Mouse (Mus musculus) hindbrain, postnatal 0 days (tissue): Measurements from ENCODE around the gene Gpm6b. TPM values are rescaled to one million over a fixed set of nuclear protein-coding genes. Genes with fewer than 3 reads are reported as not detected.

Source experiments
- ATAC-seq: fragments of 200-750 bp; cut with Nextera tagmentation; 2 replicates; pipeline ENCODE4 v1.8.0; 2017; ENCODE audit warnings: mild to moderate bottlenecking, moderate TSS enrichment, moderate library complexity
- DNase-seq: peaks from one replicate; pipeline ENCODE4 v3.0.0-alpha.2; 2015; ENCODE audit warnings: low spot score
- H3K27ac ChIP-seq: fragments of 300-500 bp; sonication (generic); 2 replicates; pipeline ENCODE4 v1.5.1; 2014; ENCODE audit warnings: mild to moderate bottlenecking
- H3K27me3 ChIP-seq: fragments of 300-500 bp; sonication (generic); 2 replicates; pipeline ENCODE4 v1.6.1; 2014; ENCODE audit warnings: low read length, mixed read lengths; ENCODE audit not compliant: insufficient read depth
- H3K36me3 ChIP-seq: fragments of 300-500 bp; sonication (generic); 2 replicates; pipeline ENCODE4 v1.6.1; 2014; ENCODE audit warnings: low read length, mixed read lengths; ENCODE audit not compliant: insufficient read depth
- H3K4me1 ChIP-seq: fragments of 300-500 bp; sonication (generic); 2 replicates; pipeline ENCODE4 v1.6.1; 2014; ENCODE audit warnings: antibody characterized with exemption, low read length, mixed read lengths; ENCODE audit not compliant: insufficient read depth
- H3K4me2 ChIP-seq: fragments of 300-500 bp; sonication (generic); 2 replicates; pipeline ENCODE4 v1.6.1; 2014; ENCODE audit warnings: low read depth, mild to moderate bottlenecking, low read length, moderate library complexity, mixed read lengths
- H3K4me3 ChIP-seq: fragments of 300-500 bp; sonication (generic); 2 replicates; pipeline ENCODE4 v1.5.1; 2014; ENCODE audit warnings: low read length
- H3K9ac ChIP-seq: fragments of 300-500 bp; sonication (generic); replicated peaks from 2 replicates; pipeline ENCODE4 v1.6.1; 2014; ENCODE audit warnings: mild to moderate bottlenecking, low read length, moderate library complexity, mixed read lengths
- H3K9me3 ChIP-seq: fragments of 300-500 bp; sonication (generic); 2 replicates; pipeline ENCODE4 v1.6.1; 2016; ENCODE audit warnings: low read length, mixed read lengths
- CTCF ChIP-seq: IDR thresholded peaks from 2 replicates; pipeline ENCODE4 v1.5.1; 2016; ENCODE audit warnings: antibody characterized with exemption, control low read depth, low read depth
- whole genome bisulfite sequencing: fragments of 180-500 bp; shearing (Covaris S2); extraction: QIAGEN DNeasy Blood & Tissue Kit; methylation state at CpG from one replicate; pipeline ENCODE4 v1.1.7; 2014; 5-methylcytosine and 5-hydroxymethylcytosine counted together
- polyA plus RNA-seq: library from polyadenylated mRNA; unstranded; fragments of >200 nt; fragmentation: Nextera tagmentation; extraction: Ambion mirVana; gene quantifications from 2 replicates; pipeline ENCODE4 v1.2.1, GENCODE M21; 2015
- total RNA-seq: library from RNA; depleted of rRNA; stranded (reverse); fragments of >200 nt; gene quantifications from 2 replicates; pipeline ENCODE4 v1.2.3, GENCODE M21; 2014

Gene Gpm6b
- total and polyA plus RNA-seq, 2 experiments from 2014 or later: 369 to 393 TPM

- 87% methylated on average over 4 of the region's 4 CpGs for WGBS
- no peak overlapping the region for H3K9ac ChIP-seq
- H3K4me1 ChIP-seq: no peaks in the 10 kb centered on the region
- no peak overlapping the region for H3K4me2 ChIP-seq
- no peaks in the 10 kb centered on the region for H3K9me3 ChIP-seq
- no peak overlapping the region for H3K27ac ChIP-seq
- ATAC-seq: no peak
- H3K36me3 ChIP-seq: no peaks in the 10 kb centered on the region
- TF ChIP-seq CTCF: no peak
- no peak overlapping the region for H3K4me3 ChIP-seq
- DNase-seq: no peak
- H3K27me3 ChIP-seq: no peaks in the 10 kb centered on the region
Observed at GRCm38 (mm10) chrX:166360455-166360854, 121.7 kb downstream of the Gpm6b start.

GRCm38 (mm10) chrX:166365458-166366213 lies 126.9 kb downstream of the Gpm6b start:
- no peaks in the 10 kb centered on the region for H3K4me1 ChIP-seq
- TF ChIP-seq CTCF: no peak
- WGBS: 52% methylated on average over 8 of the region's 8 CpGs
- DNase-seq: peak; percentile 61
- no peak overlapping the region for H3K4me3 ChIP-seq
- H3K9ac ChIP-seq: no peak overlapping the region
- no peaks in the 10 kb centered on the region for H3K36me3 ChIP-seq
- H3K27ac ChIP-seq: peak overlapping the region; percentile 58; the same call in 1 of the 2 replicates
- no peak overlapping the region for H3K4me2 ChIP-seq
- H3K27me3 ChIP-seq: no peaks in the 10 kb centered on the region
- ATAC-seq: peak; percentile 82
- H3K9me3 ChIP-seq: no peaks in the 10 kb centered on the region

- DNase-seq (peak; percentile 14), ATAC-seq (peak; percentile 58)
- no peaks in the 10 kb centered on the region for H3K36me3 ChIP-seq
- no peak overlapping the region for H3K27ac ChIP-seq
- H3K4me1 ChIP-seq: no peaks in the 10 kb centered on the region
- no peaks in the 10 kb centered on the region for H3K27me3 ChIP-seq
- no peak overlapping the region for H3K4me2 ChIP-seq
- H3K4me3 ChIP-seq: no peak overlapping the region
- no peak for TF ChIP-seq CTCF
- no peak overlapping the region for H3K9ac ChIP-seq
- no peaks in the 10 kb centered on the region for H3K9me3 ChIP-seq
- WGBS: 73% methylated on average over 9 of the region's 9 CpGs
Observed at GRCm38 (mm10) chrX:166376681-166377328, 138.1 kb downstream of the Gpm6b start.

GRCm38 (mm10) chrX:166378652-166379051 lies 139.9 kb downstream of the Gpm6b start:
- Histone ChIP-seq H3K4me2 (no peak overlapping the region), H3K4me3 (no peak overlapping the region), H3K9me3 (no peaks in the 10 kb centered on the region), H3K27ac (no peak overlapping the region), H3K27me3 (no peaks in the 10 kb centered on the region), H3K4me1 (no peaks in the 10 kb centered on the region), H3K9ac (no peak overlapping the region), H3K36me3 (no peaks in the 10 kb centered on the region)
- no peak for TF ChIP-seq CTCF
- WGBS: 86% methylated on average over 5 of the region's 5 CpGs
- DNase-seq: no peak
- no peak for ATAC-seq

GRCm38 (mm10) chrX:166383606-166384005 lies 144.9 kb downstream of the Gpm6b start:
- Histone ChIP-seq H3K4me3 (no peak overlapping the region), H3K4me1 (no peaks in the 10 kb centered on the region), H3K9ac (no peak overlapping the region), H3K36me3 (no peaks in the 10 kb centered on the region; the same call in 1 of the 2 replicates), H3K9me3 (no peaks in the 10 kb centered on the region), H3K27ac (no peak overlapping the region), H3K27me3 (no peaks in the 10 kb centered on the region), H3K4me2 (no peak overlapping the region)
- WGBS: 76% methylated on average over 2 of the region's 2 CpGs
- DNase-seq (no peak), ATAC-seq (no peak)
- TF ChIP-seq CTCF: no peak

- no peak overlapping the region for H3K9ac ChIP-seq
- H3K9me3 ChIP-seq: no peaks in the 10 kb centered on the region
- no peak overlapping the region for H3K4me2 ChIP-seq
- H3K36me3 ChIP-seq: no peaks in the 10 kb centered on the region; the same call in 1 of the 2 replicates
- 52% methylated on average over 3 of the region's 3 CpGs for WGBS
- DNase-seq: no peak
- ATAC-seq: no peak
- no peak overlapping the region for H3K27ac ChIP-seq
- no peaks in the 10 kb centered on the region for H3K4me1 ChIP-seq
- H3K27me3 ChIP-seq: no peaks in the 10 kb centered on the region
- H3K4me3 ChIP-seq: no peak overlapping the region
- TF ChIP-seq CTCF: no peak
Observed at GRCm38 (mm10) chrX:166384935-166385334, 146.2 kb downstream of the Gpm6b start.

GRCm38 (mm10) chrX:166386656-166387055 lies 147.9 kb downstream of the Gpm6b start:
- Histone ChIP-seq H3K4me1 (no peaks in the 10 kb centered on the region), H3K27ac (no peak overlapping the region), H3K27me3 (no peaks in the 10 kb centered on the region), H3K36me3 (no peaks in the 10 kb centered on the region; the same call in 1 of the 2 replicates), H3K9me3 (no peaks in the 10 kb centered on the region), H3K4me3 (no peak overlapping the region), H3K9ac (no peak overlapping the region), H3K4me2 (no peak overlapping the region)
- ATAC-seq: no peak
- no peak for DNase-seq
- 76% methylated on average over 6 of the region's 6 CpGs for WGBS
- TF ChIP-seq CTCF: no peak
